Comparison of ENCODE assay signal across 8 mouse cellular contexts in genomic region chr17:29269349-29269706, GRCm38 (mm10). TPM values are rescaled to one million over a fixed set of nuclear protein-coding genes. Genes with fewer than 3 reads are reported as not detected.
A peak's percentile ranks its signal among the peaks of the same experiment; 100 is the strongest.
DNase-seq lines count a peak whose midpoint lies in the region; ATAC-seq and TF ChIP-seq lines count a peak whose summit lies in the region.

No protein-coding gene starts in this region.

- H3K9me3 ChIP-seq in lung, embryonic 14.5 days (ENCODE audit: low read depth, low read length): no peaks in the 10 kb centered on the region
- no peaks in the 10 kb centered on the region for H3K9me3 ChIP-seq in embryonic facial prominence, embryonic 12.5 days
- no peaks in the 10 kb centered on the region for H3K9me3 ChIP-seq in intestine, embryonic 15.5 days
- no peaks in the 10 kb centered on the region for H3K9me3 ChIP-seq in neural tube, embryonic 13.5 days

- intact Hi-C loops in left cerebral cortex, postnatal 25 days (cut with DNase I): loop anchor here (2.0 to 5.0 kb wide), 2 partner anchors 101 to 223 kb away; partner anchors contain the start of gene Pim1

- H3K4me2 ChIP-seq in lung, embryonic 14.5 days: peak overlapping the region; percentile 62
- H3K4me2 ChIP-seq in embryonic facial prominence, embryonic 12.5 days (replicated peaks): peak overlapping the region; percentile 60
- peak overlapping the region; percentile 60 for H3K4me2 ChIP-seq in intestine, embryonic 15.5 days (replicated peaks)
- peak overlapping the region; percentile 63 for H3K4me2 ChIP-seq in neural tube, embryonic 13.5 days

- H3K27ac ChIP-seq in lung, embryonic 14.5 days (ENCODE audit: low read depth): peak overlapping the region; percentile 89
- H3K27ac ChIP-seq in embryonic facial prominence, embryonic 12.5 days: peak overlapping the region; percentile 87
- peak overlapping the region; percentile 94 for H3K27ac ChIP-seq in intestine, embryonic 15.5 days
- H3K27ac ChIP-seq in neural tube, embryonic 13.5 days (replicated peaks): peak overlapping the region; percentile 92

- WGBS in lung, embryonic 14.5 days: 14% methylated on average over 10 of the region's 10 CpGs
- WGBS in embryonic facial prominence, embryonic 12.5 days: 22% methylated on average over 10 of the region's 10 CpGs
- 16% methylated on average over 10 of the region's 10 CpGs for WGBS in intestine, embryonic 15.5 days
- WGBS in neural tube, embryonic 13.5 days: 20% methylated on average over 10 of the region's 10 CpGs

- ATAC-seq in lung, embryonic 14.5 days (ENCODE audit: insufficient read depth): no peak
- ATAC-seq in embryonic facial prominence, embryonic 12.5 days (ENCODE audit: insufficient number of reproducible peaks, insufficient read depth, low FRiP score, low TSS enrichment): no peak
- ATAC-seq in intestine, embryonic 15.5 days: no peak
- ATAC-seq in neural tube, embryonic 13.5 days (ENCODE audit: low read depth): no peak

- no peak for TF ChIP-seq CTCF in lung, embryonic 14.5 days (IDR thresholded peaks at IDR 0.05; ENCODE audit: low read depth)

- no peaks in the 10 kb centered on the region for H3K36me3 ChIP-seq in lung, embryonic 14.5 days (ENCODE audit: insufficient read depth)
- H3K36me3 ChIP-seq in embryonic facial prominence, embryonic 12.5 days: no peaks in the 10 kb centered on the region
- H3K36me3 ChIP-seq in intestine, embryonic 15.5 days: no peaks in the 10 kb centered on the region
- no peaks in the 10 kb centered on the region for H3K36me3 ChIP-seq in neural tube, embryonic 13.5 days

- H3K9ac ChIP-seq in lung, embryonic 14.5 days: peak overlapping the region; percentile 88
- peak overlapping the region; percentile 91 for H3K9ac ChIP-seq in embryonic facial prominence, embryonic 12.5 days
- H3K9ac ChIP-seq in intestine, embryonic 15.5 days: peak overlapping the region; percentile 92
- H3K9ac ChIP-seq in neural tube, embryonic 13.5 days: peak overlapping the region; percentile 94

- no peaks in the 10 kb centered on the region for H3K27me3 ChIP-seq in lung, embryonic 14.5 days (ENCODE audit: insufficient read depth, low read length)
- H3K27me3 ChIP-seq in embryonic facial prominence, embryonic 12.5 days: no peaks in the 10 kb centered on the region
- no peaks in the 10 kb centered on the region for H3K27me3 ChIP-seq in intestine, embryonic 15.5 days (replicated peaks)
- H3K27me3 ChIP-seq in neural tube, embryonic 13.5 days: no peaks in the 10 kb centered on the region

- H3K4me3 ChIP-seq in lung, embryonic 14.5 days (ENCODE audit: low read depth, low read length): peak overlapping the region; percentile 77
- peak overlapping the region; percentile 78 for H3K4me3 ChIP-seq in embryonic facial prominence, embryonic 12.5 days
- peak overlapping the region; percentile 82 for H3K4me3 ChIP-seq in intestine, embryonic 15.5 days (replicated peaks)
- H3K4me3 ChIP-seq in neural tube, embryonic 13.5 days: peak overlapping the region; percentile 81

- no peak for DNase-seq in lung, embryonic 14.5 days
- no peak for DNase-seq in lung, postnatal 25 days (ENCODE audit: low spot score)
- no peak for DNase-seq in adrenal gland, adult 8-10 months
- DNase-seq in frontal cortex, postnatal 36 days (ENCODE audit: low spot score in 2 of 2): no peak
- no peak for DNase-seq in left cerebral cortex, postnatal 25 days (ENCODE audit: low spot score in 2 of 2)

- H3K4me1 ChIP-seq in lung, embryonic 14.5 days (ENCODE audit: insufficient read depth): 0 out of 2 replicates have a peak, but pooled peaks cover 4% of the 10 kb centered on the region
- H3K4me1 ChIP-seq in embryonic facial prominence, embryonic 12.5 days: peaks cover 13% of the 10 kb centered on the region
- peaks cover 10% of the 10 kb centered on the region for H3K4me1 ChIP-seq in intestine, embryonic 15.5 days (replicated peaks)
- H3K4me1 ChIP-seq in neural tube, embryonic 13.5 days (replicated peaks): peaks cover 32% of the 10 kb centered on the region

RNA-seq across cellular contexts. Expression of gene BC004004, which starts 0.7 kb away (rescaled TPM):
- polyA plus RNA-seq in lung, embryonic 14.5 days (2014; fragmentation: Nextera tagmentation; extraction: Ambion mirVana): 68.9 and 71.1 TPM in 2 replicates
- 54.9 and 56.5 TPM in 2 replicates for polyA plus RNA-seq in embryonic facial prominence, embryonic 12.5 days (2016; fragmentation: Nextera tagmentation; extraction: Ambion mirVana)
- polyA plus RNA-seq in intestine, embryonic 15.5 days (2015; fragmentation: Nextera tagmentation; extraction: Ambion mirVana): 78.3 and 83.5 TPM in 2 replicates
- polyA plus RNA-seq in neural tube, embryonic 13.5 days (2015; fragmentation: Nextera tagmentation; extraction: Ambion mirVana): 98.2 and 125 TPM in 2 replicates
- total RNA-seq in adrenal gland, adult 8-10 months (2022): 100 to 1,000 TPM in 3 of 4 experiments, 10 to 100 TPM in 1; 96.9 to 138 (median 122) TPM
- total RNA-seq in left cerebral cortex, postnatal 25 days (2021): 10 to 100 TPM; 86.2 to 93.7 TPM

RNA-seq across cellular contexts. Expression of gene Ppil1, which starts 5.3 kb away (rescaled TPM):
- polyA plus RNA-seq in lung, embryonic 14.5 days (2014; fragmentation: Nextera tagmentation; extraction: Ambion mirVana): 158 and 162 TPM in 2 replicates
- 154 and 162 TPM in 2 replicates for polyA plus RNA-seq in embryonic facial prominence, embryonic 12.5 days (2016; fragmentation: Nextera tagmentation; extraction: Ambion mirVana)
- polyA plus RNA-seq in intestine, embryonic 15.5 days (2015; fragmentation: Nextera tagmentation; extraction: Ambion mirVana): 154 and 157 TPM in 2 replicates
- 100 and 110 TPM in 2 replicates for polyA plus RNA-seq in neural tube, embryonic 13.5 days (2015; fragmentation: Nextera tagmentation; extraction: Ambion mirVana)
- total RNA-seq in adrenal gland, adult 8-10 months (2022): 10 to 100 TPM; 24.3 to 27.2 (median 25.8) TPM
- 10 to 100 TPM; 19.7 to 20.8 TPM for total RNA-seq in left cerebral cortex, postnatal 25 days (2021)

RNA-seq across cellular contexts. Expression of gene Cpne5, which starts 31.4 kb away (rescaled TPM):
- 6.7 and 6.9 TPM in 2 replicates for polyA plus RNA-seq in lung, embryonic 14.5 days (2014; fragmentation: Nextera tagmentation; extraction: Ambion mirVana)
- 11.9 and 13.5 TPM in 2 replicates for polyA plus RNA-seq in embryonic facial prominence, embryonic 12.5 days (2016; fragmentation: Nextera tagmentation; extraction: Ambion mirVana)
- polyA plus RNA-seq in intestine, embryonic 15.5 days (2015; fragmentation: Nextera tagmentation; extraction: Ambion mirVana): 7.5 and 8.3 TPM in 2 replicates
- polyA plus RNA-seq in neural tube, embryonic 13.5 days (2015; fragmentation: Nextera tagmentation; extraction: Ambion mirVana): 21.6 and 23.4 TPM in 2 replicates
- under 1 TPM; 0.22 to 0.52 (median 0.37) TPM for total RNA-seq in adrenal gland, adult 8-10 months (2022)
- total RNA-seq in left cerebral cortex, postnatal 25 days (2021): 100 to 1,000 TPM; 121 to 149 TPM

RNA-seq across cellular contexts. Expression of gene Pi16, which starts 48.2 kb away (rescaled TPM):
- polyA plus RNA-seq in lung, embryonic 14.5 days (2014; fragmentation: Nextera tagmentation; extraction: Ambion mirVana): 0.14 TPM in 2 replicates
- 0.49 and 0.59 TPM in 2 replicates for polyA plus RNA-seq in embryonic facial prominence, embryonic 12.5 days (2016; fragmentation: Nextera tagmentation; extraction: Ambion mirVana)
- 0.72 and 0.98 TPM in 2 replicates for polyA plus RNA-seq in intestine, embryonic 15.5 days (2015; fragmentation: Nextera tagmentation; extraction: Ambion mirVana)
- 1.5 and 1.8 TPM in 2 replicates for polyA plus RNA-seq in neural tube, embryonic 13.5 days (2015; fragmentation: Nextera tagmentation; extraction: Ambion mirVana)
- 10 to 100 TPM in 3 of 4 experiments, 1 to 10 TPM in 1; 9.0 to 16.7 (median 14.0) TPM for total RNA-seq in adrenal gland, adult 8-10 months (2022)
- 1 to 10 TPM; 1.1 to 1.5 TPM for total RNA-seq in left cerebral cortex, postnatal 25 days (2021)
